Mouse (Mus musculus) erythroblast, embryonic 14.5 days (primary cell): Measurements from ENCODE around the gene Vmn2r17. TPM values are rescaled to one million over a fixed set of nuclear protein-coding genes. Genes with fewer than 3 reads are reported as not detected.

Experiments
- H3K27me3 ChIP-seq: 2 replicates; pipeline ENCODE4 v1.6.1; 2012; ENCODE audit warnings: inconsistent platforms; ENCODE audit not compliant: control insufficient read depth
- H3K36me3 ChIP-seq: 2 replicates; pipeline ENCODE4 v1.6.1; 2012; ENCODE audit warnings: mild to moderate bottlenecking, inconsistent platforms; ENCODE audit not compliant: control insufficient read depth
- H3K4me1 ChIP-seq: 2 replicates; pipeline ENCODE4 v1.6.1; 2012; ENCODE audit warnings: inconsistent platforms; ENCODE audit not compliant: control insufficient read depth
- H3K4me3 ChIP-seq: replicated peaks from 2 replicates; pipeline ENCODE3; 2012; ENCODE audit warnings: moderate library complexity, mild to moderate bottlenecking, inconsistent platforms
- H3K9me3 ChIP-seq: 2 replicates; pipeline ENCODE4 v1.6.1; 2012; ENCODE audit warnings: low read length, inconsistent platforms, mixed read lengths; ENCODE audit not compliant: control insufficient read depth
- GATA1 ChIP-seq: IDR thresholded peaks from 2 replicates; pipeline ENCODE4 v1.6.1; 2012; ENCODE audit warnings: low read length, inconsistent platforms, mixed read lengths
- TAL1 ChIP-seq: IDR thresholded peaks from 3 replicates; pipeline ENCODE4 v1.6.1; 2012; ENCODE audit warnings: low read length, inconsistent platforms, mixed read lengths
- polyA plus RNA-seq: library from polyadenylated mRNA; stranded (reverse); fragments of >175 nt; gene quantifications from 2 replicates; pipeline ENCODE4 v1.2.3, GENCODE M21; 2012

The Vmn2r17 gene
- not detected in 2 replicates for polyA plus RNA-seq

DNA sequence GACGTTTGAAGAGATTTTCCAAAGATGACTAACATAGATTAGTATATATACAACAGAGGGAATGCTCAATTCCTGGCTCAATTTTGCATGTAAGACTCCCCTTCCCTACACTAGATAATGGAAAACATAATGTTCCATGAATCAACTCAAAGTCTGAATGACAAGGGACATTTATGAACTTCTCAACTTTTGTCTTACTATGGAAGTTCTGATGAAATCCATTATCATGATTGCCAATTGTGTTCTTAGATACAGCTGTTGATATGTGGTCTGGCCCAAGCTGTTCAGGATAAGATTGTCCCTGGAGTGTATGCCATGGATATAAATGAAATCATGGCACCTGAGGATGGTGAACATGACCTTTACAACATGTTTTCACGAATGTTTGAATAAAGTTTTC is at the start of gene Vmn2r17:
TSS of gene Vmn2r17 (plus strand) at position 301 of the 400 bp plus-strand sequence.
- Histone ChIP-seq H3K4me3 (no peak within 1 kb of the TSS), H3K36me3 (no peaks in the 10 kb centered on the region), H3K27me3 (no peaks in the 10 kb centered on the region), H3K4me1 (no peaks in the 10 kb centered on the region), H3K9me3 (peaks cover 5% of the 10 kb centered on the region; the same call in 1 of the 2 replicates)
- TF ChIP-seq GATA1 (no peak), TAL1 (no peak)

DNA sequence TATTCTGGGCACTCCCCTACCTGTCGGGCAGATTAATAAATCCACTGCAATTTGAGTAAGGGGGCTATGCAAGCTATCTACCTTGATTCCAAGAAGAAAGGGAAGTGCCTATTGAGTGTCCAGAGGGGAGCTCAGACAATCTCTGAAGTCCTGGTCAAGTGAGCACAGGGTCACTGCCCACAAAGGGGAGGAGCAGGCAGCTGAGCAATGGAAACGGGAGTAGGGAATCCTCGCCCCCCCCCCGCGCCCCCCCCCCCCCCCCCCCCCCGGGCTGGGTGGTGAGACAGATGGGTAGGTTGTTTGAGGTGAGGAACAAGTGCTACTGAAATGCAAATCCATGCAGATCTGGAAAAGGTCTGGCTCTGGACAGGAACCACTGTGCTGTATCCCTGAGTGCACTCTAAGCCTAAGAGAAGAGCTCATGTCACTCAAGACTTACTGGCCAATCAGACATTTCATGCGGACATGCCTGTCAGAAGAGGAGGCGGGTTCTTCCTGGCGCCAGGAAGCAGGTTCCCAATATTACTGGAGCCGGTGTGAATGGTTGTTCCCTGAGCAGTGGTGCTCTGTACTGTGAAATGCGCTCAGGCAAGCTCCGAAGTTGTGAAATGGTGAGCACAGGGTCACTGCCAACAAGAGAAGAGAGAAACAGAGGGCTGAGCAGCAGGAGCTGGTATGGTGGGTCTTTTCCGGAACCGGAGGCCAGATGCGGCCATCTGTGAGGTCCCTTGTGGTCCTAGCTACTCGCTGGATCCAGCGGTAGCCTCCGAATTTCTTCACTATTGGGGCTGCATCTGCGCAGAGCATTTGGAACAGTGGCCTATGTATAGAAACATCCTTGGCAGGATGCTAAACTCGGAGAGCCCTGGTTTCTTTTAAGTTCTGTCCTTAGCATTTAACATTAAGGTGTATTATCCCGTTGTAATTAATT is 47.4 kb downstream of the Vmn2r17 start:
- no peaks in the 10 kb centered on the region for H3K36me3 ChIP-seq
- TF ChIP-seq GATA1 (no peak), TAL1 (no peak)
- peaks cover 22% of the 10 kb centered on the region for H3K9me3 ChIP-seq
- H3K4me3 ChIP-seq = no peak overlapping the region
- H3K4me1 ChIP-seq = no peaks in the 10 kb centered on the region
- no peaks in the 10 kb centered on the region for H3K27me3 ChIP-seq

DNA sequence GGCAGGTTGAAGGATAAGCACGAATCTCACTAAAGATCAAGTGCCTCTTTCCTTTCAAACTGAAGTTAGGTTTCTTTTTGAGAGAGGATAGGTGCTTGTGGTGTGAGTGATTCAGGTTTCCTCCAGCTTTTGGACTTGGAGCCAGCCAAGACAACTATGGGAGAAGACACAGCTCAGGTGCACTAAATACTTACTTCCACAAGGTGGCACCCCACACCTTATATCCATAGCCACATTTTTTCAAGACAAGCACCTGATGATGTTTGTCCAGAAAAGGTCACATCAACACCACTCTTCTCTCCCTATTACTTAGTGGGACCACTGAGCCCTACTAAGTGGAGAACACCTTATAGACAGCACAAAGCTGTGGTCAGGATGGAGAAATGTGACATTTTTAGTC is 87.2 kb downstream of the Vmn2r17 start:
- Histone ChIP-seq H3K27me3 (no peaks in the 10 kb centered on the region), H3K4me3 (no peak overlapping the region), H3K4me1 (no peaks in the 10 kb centered on the region), H3K9me3 (no peaks in the 10 kb centered on the region), H3K36me3 (no peaks in the 10 kb centered on the region)
- no peak for TF ChIP-seq GATA1
- TF ChIP-seq TAL1 = no peak

Other genes starting within 250 kb of the Vmn2r17 start
- gene Vmn2r13, start 227.5 kb upstream of the Vmn2r17 start, polyA plus RNA-seq = 0.01 TPM in 1 of 2 replicates, not detected in the other
- gene Vmn2r14, start 195.0 kb upstream of the Vmn2r17 start, polyA plus RNA-seq = not detected in 2 replicates
- gene Vmn2r15, start 122.0 kb upstream of the Vmn2r17 start, polyA plus RNA-seq = not detected in 2 replicates
- gene Vmn2r16, start 89.5 kb upstream of the Vmn2r17 start, polyA plus RNA-seq = not detected in 2 replicates
- gene Crlf2, start 139.3 kb downstream of the Vmn2r17 start, polyA plus RNA-seq = 0.37 and 0.92 TPM in 2 replicates